Mouse (Mus musculus): Measurements from ENCODE around the gene Mpp1.

Gene Mpp1

GRCm38 (mm10) chrX:75083982-75084773 lies 46.6 kb downstream of the Mpp1 start:
- in situ Hi-C loops (cut with MseI, MboI): no loop called here

GRCm38 (mm10) chrX:75082351-75082750 lies 48.5 kb downstream of the Mpp1 start:
- in situ Hi-C loops (cut with MseI, MboI): no loop called here
